ENCODE assay signal across 15 mouse cellular contexts in genomic region chr9:6540178-6540700, GRCm38 (mm10).
"Had no signal": no experiment of that assay in that cellular context is flagged by ENCODE, and none has a peak within 500 bp of the region (broad histone marks: within the 10 kb centered on the region; RNA-seq: fewer than 3 reads in every experiment).

No protein-coding gene starts in this region.

- H3K9ac ChIP-seq: liver, embryonic 15.5 days; liver, postnatal 0 days; lung, embryonic 15.5 days; midbrain, embryonic 13.5 days; midbrain, embryonic 15.5 days; neural tube, embryonic 12.5 days; stomach, embryonic 15.5 days had no signal

- H3K9me3 ChIP-seq: liver, embryonic 15.5 days; lung, embryonic 15.5 days; megakaryocyte, embryonic 14.5 days; midbrain, embryonic 13.5 days; midbrain, embryonic 15.5 days; neural tube, embryonic 12.5 days; stomach, embryonic 15.5 days had no signal

- DNase-seq: liver, postnatal 0 days; lung, postnatal 10 days; right cerebral cortex, postnatal 14 days; thymus, adult 2 months; thymus, postnatal 25 days had no signal

- H3K4me3 ChIP-seq: liver, embryonic 15.5 days; lung, embryonic 15.5 days; megakaryocyte, embryonic 14.5 days; midbrain, embryonic 13.5 days; midbrain, embryonic 15.5 days; neural tube, embryonic 12.5 days; stomach, embryonic 15.5 days had no signal

- H3K36me3 ChIP-seq: liver, embryonic 15.5 days; lung, embryonic 15.5 days; midbrain, embryonic 13.5 days; midbrain, embryonic 15.5 days; neural tube, embryonic 12.5 days; stomach, embryonic 15.5 days had no signal

- H3K4me2 ChIP-seq: liver, embryonic 15.5 days; lung, embryonic 15.5 days; midbrain, embryonic 11.5 days; midbrain, embryonic 13.5 days; midbrain, embryonic 15.5 days; neural tube, embryonic 12.5 days; stomach, embryonic 15.5 days had no signal

- H3K27me3 ChIP-seq: liver, embryonic 15.5 days; lung, embryonic 15.5 days; megakaryocyte, embryonic 14.5 days; midbrain, embryonic 13.5 days; midbrain, embryonic 15.5 days; neural tube, embryonic 12.5 days; stomach, embryonic 15.5 days had no signal

- H3K27ac ChIP-seq: liver, embryonic 15.5 days; lung, embryonic 15.5 days; macrophage; midbrain, embryonic 13.5 days; midbrain, embryonic 15.5 days; neural tube, embryonic 12.5 days; stomach, embryonic 15.5 days; stomach, postnatal 0 days had no signal

- ATAC-seq: liver, postnatal 0 days; midbrain, embryonic 13.5 days; midbrain, embryonic 15.5 days had no signal

- H3K4me1 ChIP-seq: liver, embryonic 15.5 days; lung, embryonic 15.5 days; megakaryocyte, embryonic 14.5 days; midbrain, embryonic 13.5 days; midbrain, embryonic 15.5 days; neural tube, embryonic 12.5 days; stomach, embryonic 15.5 days had no signal
